Mouse (Mus musculus) forelimb bud, embryonic 11.5 days (tissue): Measurements from ENCODE around the gene Mcoln2.

Experiments
- DNase-seq: peaks from one replicate; pipeline ENCODE4 v3.0.0-alpha.2; 2012; ENCODE audit warnings: low read depth, low spot score

The Mcoln2 gene

DNA sequence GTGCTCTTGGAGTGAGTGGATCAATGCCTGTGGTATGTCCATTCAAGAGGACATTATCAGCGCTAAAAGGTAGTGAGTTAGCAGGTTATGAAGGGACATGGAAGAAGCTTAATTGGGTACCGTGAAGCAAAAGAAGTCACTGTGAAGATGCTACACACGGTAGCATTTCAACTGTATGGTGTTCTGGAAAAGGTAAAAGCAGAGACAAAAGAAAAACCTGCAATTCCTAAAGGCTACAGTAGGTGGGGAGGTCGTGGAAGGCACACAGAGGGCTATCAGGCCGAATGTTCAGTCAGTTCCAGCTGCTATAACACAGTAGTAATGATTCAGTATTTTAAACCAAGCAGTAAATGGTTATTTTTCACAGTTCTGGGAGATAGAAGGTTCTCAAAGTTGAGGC is 4.1 kb upstream of the Mcoln2 start:
- DNase-seq: no peak

DNA sequence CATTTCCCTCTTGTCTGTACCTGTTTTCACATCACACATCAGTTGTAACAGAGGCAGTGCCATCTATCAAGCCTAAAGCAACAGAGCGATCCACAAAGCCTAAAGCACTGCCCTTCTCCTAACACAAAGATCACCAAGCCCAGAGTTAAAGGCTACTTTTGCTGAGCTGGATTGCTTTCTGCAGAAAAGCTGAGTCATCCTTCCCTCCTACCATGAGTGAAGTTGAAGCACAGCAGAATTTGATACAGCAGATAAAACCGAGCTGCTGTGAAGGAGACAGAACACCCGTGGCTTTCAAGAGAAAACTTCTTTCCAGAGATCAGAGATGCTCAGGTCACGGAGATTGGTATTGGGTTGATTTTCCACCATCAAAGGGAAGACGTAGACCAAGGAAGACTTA is 3.5 kb upstream of the Mcoln2 start:
- no peak for DNase-seq

DNA sequence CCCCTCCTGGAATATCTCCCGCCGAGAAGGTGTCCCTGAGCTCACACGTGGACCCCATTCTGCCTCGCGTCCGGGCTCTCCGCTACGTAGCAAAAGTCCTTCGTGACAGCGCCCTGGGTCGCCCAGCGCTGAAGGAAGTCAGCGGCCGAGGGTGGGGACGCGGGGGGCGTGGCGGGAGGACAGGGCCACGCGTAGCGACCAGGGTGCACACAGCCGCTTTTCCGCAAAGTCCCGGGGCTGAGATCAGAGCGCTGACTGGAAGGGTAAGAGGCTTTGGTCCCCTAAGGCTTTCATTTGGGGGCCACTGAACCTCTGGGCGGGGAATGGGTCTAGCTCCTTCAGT is 396 bp downstream of the Mcoln2 start:
- DNase-seq: no peak

DNA sequence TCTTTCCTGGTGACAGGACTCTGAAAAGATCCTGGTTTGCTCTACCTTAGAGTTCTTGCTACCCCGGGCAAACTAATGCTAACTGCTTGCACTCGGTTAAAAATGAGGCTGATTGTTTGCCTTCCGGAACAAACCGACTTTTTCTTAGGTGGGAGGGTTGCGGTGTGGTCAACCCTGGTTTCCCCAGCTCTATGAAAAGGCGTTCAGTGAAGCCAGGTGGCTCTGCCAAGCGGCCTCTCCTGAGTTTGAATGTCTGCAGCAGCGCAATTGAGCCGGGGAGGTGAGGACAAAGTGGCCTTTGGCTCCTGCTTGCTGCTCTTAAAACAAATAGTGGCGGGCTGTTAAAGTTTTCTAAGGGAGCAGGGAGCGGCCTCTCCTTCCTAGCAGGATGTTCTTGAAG is 927 bp downstream of the Mcoln2 start:
- peak; percentile 18 for DNase-seq

DNA sequence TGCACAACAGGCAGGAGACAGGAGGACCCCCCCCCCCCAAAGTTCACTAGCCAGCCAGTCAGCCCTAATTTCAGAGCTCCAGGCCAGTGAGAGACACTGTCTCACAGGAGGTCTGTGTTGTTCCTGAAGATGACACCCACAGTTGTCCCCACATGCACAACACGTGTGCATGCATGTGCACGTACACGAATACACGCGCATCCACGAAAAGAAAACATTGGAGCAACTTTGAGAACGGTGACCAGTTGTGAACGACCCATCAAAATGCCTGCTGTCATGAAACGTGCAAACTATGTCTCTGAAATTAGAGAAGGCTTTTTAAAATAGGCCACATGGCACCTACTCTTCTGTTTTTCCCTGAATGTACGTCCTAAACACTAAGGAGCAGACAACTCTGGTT is 1.7 kb downstream of the Mcoln2 start:
- DNase-seq: no peak

DNA sequence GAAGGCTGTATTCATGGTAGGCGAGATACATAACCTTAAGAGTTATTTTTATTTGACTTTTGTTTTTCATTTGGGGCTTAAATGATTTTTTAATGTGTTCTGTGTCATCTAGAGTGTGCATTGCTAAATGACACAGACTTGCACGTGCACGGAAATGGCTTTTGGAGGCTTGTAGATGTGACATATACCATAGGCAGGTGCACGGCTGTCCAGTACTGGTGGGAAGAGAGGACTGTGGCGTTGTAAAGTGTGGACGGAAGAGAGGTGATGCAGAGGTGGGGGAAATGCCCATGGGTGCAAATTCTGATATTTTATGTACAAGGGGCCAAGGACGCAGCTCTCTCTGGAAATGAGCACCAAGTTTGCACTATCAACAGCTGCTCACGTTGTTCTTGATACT is 2.1 kb downstream of the Mcoln2 start:
- no peak for DNase-seq

DNA sequence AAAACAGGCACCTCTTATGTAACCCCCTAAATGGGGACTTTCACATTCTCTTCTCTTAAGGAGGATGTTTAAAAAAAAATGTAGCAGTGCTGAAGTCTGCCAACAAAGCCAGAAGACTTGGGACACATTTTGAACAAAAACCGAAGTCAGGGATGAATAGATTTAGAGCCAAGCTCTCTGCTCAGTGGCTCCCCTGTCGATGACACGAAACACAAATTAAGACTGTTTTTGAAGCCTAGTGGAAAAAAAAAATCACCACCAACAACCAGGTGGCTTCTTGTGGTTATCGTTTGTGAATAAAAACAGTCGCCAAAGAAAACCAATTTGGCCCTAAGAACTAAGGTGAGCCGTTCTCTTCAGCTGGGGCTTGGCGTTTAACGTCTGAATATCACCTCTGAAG is 2.7 kb downstream of the Mcoln2 start:
- no peak for DNase-seq

DNA sequence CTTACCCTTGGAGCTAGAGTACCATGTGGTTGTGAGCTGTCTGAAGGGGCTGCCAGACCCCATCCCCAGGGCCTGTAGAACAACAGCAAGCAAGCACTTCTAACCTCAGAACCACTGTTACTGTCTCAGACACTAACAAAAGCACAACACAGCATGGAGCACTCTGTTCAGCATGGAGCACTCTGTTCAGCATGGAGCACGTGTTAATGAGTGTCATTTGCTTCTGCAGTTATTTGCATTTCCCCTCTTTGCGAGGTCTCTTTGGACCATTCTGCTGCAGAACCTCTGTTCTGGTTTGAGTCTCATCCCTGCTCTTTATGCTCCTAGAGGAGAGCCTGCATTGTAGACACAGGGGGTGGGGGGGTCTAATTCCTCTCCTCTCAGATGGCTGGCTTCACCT is 3.3 kb downstream of the Mcoln2 start:
- no peak for DNase-seq

DNA sequence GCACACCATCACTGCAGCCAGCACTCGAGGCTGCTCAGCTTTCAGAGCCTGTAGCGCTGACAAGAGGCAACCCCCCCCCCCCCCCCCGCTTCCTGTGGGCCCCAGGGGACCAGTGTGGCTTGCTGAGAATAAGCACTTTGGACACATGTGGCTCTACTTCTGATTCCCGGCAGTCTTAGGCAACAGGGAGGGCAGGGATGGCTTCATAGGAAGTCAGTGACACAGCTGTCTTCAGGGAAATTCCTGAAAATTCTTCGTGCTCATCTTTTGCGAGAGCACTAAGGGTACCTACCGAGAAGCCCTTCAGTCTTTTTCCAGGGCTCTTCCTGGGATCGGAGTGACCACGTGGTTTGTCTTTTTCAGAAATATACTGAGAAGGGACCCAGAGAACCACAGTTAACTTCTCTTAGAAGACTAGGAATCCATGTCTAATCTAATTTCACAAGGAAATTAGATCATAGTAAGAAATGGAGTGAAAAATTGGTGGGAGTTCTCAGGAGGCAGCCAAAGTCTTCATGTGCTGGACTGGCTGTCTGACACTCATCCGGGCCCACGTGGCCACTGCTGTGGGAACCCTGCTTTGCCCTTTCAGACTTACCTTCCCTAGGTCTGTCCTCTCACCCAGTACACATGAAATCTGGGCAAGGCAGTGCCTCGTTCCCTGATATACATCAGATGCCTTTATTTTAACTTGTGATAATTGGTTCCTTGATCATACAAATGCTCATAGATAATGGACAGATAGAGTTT is 4.4 kb downstream of the Mcoln2 start:
- peak; percentile 10 for DNase-seq

DNA sequence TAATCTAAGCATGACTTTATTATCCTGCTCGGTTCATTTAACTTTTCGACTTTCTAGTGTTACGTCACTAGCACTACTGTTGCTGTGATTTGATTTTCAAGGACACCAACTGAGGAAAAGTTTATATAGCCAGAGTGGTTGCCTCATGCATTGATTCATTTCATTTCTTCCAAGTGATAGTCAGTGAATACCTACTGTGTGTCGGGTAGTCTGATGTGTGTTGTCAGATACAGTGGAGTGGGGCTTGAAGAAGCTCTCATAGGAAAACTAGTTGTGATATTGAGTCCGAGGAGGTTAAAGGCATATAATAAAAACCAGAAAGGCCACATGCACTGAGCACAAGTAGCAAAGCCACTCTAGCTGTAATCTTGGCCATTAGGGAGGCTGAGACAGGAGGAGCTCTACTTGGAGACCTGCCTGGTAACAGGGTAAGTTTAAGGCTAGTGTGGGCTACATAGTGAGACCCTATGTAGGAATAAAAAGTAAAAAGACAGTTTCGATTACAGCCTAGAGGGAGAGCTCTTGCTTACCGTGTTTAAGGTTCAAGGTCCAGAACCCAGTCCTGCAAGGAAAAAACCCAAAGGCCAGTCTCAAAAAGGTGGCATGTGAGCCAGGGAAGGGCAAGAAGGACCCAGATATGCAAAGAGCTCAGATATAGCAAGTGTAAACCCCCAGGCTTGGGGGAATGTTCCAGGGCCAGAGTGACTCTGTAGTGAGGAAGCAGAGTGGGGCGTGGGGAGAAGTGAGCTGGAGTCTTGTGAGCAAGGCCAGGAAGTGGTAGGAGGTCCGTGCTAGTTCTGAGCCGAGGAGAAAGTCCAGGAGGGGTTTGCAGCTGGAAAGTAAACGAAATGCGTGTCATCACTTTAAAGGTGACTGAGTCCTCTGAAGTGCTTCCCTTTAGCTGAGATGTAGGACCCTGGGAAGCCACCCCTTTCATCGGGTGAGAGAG is 6.3 kb downstream of the Mcoln2 start:
- no peak for DNase-seq

DNA sequence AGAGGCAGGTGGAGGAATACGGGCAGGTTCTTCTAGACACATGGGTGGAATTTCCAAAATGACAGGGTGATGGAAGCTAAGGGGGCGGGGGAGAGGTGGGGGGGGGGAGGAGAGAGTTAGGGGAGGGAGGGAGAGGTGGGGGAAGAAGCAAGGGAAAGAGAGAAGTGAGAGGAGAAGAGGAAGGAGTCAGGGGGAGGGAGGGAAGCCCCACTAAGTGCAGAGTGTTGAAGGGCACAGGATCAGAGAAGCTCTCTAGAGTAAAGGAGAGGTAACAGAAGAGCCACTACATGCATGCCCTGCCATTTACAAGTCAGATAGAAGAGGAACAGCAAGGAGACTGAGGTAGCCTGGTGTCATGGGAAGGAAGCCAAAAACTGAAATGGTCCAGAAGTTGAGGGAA is 7.2 kb downstream of the Mcoln2 start:
- no peak for DNase-seq

DNA sequence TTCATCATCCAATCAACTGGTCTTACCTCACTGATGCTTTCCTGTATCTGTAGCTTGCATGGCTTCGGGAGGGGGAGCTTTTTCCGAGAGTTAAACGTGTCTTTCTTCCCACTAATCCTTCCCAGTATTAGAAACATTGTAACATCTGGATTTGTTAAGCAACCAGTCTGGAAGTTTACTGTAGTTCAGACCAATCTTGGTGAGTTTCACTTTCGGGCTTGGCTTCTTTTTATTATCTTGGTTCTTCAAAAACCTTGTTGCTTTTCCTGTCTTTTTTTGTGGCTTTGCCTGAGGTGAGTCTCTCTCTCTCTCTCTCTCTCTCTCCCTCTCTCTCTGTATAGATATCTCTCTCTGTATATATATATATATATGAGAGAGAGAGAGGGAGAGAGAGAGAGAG is 8.4 kb downstream of the Mcoln2 start:
- no peak for DNase-seq

DNA sequence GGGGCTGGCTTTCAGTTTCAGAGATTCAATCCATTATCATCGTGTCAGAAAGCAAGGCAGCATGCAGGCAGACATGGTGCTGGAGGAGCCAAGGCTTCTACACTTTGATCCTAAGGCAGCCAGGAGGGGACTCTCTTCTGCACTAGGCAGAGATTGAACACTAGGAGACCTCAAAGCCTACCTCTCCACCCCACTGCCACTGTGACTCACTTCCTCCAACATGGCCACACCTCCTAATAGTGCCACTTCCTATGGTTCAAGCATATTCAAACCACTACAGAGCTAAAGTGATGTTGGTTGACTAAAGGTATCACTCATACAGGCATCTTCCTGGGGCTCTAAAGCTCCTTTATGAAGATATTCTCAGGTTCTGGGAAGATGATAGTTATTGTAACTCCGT is 9.7 kb downstream of the Mcoln2 start:
- no peak for DNase-seq

DNA sequence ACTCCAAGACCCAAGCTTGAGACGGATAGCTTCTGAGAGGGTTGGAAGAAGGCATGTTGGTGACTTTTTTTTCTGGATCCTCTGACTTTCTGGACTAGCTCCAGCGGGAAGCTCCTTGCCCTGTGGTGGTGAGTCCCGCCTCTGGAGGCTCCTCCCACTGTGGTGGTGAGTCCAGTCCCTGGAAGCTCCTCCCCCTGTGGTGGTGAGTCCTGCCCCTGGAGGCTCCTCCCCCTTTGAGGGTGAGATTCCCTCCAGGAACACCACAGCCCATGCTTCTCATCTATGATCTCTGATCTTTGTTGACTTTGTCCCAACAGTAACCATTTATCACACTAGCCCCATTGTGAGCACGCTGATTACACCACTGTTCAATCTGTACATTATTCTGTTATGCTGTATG is 12.6 kb downstream of the Mcoln2 start:
- no peak for DNase-seq

DNA sequence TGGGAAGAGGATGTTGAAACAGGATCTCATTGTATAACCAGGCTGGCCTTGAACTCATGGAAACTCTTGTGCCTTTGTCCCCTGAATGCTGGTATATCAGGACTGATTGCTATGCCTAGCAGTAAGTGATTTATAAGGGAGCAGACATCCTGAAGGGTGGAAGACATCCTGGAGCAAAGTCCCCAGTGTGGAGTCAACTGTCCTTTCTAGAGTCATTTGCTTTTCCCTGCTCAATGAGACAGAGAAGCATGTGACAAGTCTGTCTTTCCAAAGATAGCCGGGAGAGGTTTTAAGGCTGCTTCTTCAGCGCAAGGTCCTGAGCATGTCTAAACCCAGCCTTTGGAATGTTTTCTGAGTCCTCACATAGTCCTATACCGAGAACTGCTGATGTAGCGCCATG is 19.7 kb downstream of the Mcoln2 start:
- DNase-seq: no peak

DNA sequence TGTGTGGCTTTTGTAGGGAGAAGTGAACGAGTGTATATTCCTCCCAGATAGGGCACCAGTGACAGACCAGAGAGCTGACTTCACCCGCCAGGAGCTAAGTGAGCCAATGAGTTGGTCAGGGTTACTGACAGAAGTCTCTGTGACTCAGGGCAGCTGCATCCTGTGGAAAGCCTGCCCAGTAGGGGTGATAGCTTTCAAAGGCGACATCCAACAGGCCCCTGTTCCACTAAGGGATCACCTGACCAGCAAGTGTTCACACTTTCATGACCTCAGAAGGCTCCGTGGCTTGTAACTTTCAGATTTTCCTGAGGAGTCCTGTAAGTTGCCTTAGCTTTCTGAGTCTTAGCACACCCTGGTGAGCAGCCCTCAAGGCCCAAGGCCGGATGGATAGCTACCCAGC is 23.4 kb downstream of the Mcoln2 start:
- DNase-seq: no peak

DNA sequence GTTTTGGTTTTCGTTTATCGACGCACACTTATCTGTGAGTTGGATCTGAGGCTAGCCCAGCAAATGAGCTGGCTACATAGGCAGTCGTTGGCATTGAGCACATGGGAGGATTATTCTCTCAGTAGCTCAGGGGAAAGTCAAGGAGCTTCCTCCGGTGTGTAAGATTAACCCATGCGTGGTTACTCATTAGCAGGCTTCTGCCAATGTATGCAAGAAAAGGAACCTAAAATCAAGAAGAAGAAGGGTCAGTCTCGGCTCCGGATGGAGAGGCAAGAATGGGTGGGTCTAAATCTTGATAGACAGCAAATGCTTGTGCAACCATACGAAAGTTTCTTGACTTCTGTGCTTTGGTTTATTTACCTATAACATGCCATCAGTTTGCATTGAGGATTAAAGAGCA is 24.6 kb downstream of the Mcoln2 start:
- DNase-seq: no peak

DNA sequence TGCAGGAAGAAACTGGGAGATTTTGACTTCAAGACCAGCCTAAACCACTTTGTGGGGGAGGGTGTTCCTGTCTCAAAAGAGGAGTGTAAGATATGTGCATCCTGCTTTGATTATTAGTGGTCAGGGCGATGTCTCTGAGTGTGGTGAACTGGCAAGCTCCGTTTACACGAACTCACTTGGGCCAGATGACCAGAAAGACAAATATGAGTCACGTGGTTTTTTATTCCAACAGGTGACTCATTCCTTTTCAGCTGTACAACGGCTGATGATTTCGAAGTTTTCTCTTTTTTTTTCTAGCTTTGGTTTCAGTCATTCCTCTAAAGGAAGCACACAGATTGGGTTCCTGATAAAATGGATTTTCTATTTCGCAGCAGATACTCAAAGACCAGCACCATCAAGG is 27.7 kb downstream of the Mcoln2 start:
- no peak for DNase-seq

DNA sequence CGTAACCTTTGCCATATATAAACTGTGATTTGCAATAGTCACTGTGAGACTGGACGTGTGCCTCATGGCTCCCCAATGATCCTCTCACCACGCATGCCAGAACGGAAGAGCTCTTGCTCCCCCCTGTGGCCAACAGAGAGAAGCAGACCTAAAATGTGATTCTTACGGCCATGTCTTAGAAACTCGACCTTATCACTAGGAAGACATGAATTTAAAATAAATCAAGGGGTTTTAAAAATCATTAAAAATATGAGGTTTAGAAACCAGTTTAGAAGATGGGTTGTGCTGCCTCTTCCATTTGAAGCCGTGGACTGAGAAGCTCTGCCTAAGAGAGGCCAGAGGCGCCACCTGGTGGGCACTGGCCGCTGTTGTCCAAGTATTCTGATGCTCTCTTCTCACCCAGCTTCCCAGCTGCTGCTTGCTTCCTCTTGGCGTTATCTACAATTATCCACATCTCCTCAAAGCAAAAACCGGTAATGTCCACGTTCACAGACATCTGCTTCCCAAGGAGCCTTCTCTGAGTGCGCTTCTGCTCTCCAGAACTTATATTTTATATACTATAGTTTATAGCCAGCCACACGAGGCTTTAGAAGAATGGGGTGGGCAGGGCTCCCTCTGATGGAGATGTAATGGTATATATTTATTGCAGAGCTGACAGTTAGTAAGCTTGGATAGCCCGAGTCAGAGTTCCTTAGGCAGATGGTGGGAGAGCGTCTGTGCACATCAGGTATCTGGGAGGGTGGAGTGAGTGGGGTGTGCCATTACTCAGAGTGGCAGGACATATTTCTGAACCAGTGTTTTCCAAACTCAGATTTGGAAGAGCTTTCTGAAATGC is 28.3 kb downstream of the Mcoln2 start:
- peak; percentile 79 for DNase-seq

DNA sequence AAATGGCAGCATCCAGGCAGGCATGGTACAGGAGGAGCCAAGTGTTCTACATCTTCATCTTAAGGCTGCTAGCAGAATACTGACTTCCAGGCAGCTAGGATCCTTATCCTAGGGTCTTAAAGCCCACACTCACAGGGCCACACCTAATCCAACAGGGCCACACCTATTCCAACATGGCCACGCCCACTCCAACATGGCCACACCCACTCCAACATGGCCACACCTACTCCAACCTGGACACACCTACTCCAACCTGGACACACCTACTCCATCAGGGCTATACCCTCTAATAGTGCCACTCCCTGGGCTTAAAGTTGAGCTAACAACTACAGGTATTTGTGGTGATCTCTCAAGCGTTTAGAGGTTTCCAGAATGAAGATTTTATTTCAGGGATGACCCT is 30.7 kb downstream of the Mcoln2 start:
- no peak for DNase-seq

DNA sequence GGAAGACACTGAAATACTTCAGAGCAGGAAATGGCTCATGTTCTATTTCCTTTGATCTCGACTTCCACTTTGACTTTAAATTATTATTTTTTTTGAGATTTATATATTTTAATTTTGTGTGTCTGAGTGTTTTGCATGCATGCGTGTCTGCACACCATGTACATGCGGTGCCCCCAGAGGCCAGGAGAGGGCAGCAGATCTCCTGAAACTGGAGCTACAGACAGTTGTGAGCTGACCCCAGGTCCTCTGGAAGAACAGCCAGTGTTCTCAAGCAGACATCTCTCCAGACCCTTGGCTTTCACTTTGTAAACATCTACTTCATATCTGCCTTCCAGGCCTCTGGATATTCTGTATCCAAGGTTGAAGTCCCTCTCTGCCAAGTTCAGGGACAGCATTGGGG is 31.4 kb downstream of the Mcoln2 start:
- peak; percentile 30 for DNase-seq

DNA sequence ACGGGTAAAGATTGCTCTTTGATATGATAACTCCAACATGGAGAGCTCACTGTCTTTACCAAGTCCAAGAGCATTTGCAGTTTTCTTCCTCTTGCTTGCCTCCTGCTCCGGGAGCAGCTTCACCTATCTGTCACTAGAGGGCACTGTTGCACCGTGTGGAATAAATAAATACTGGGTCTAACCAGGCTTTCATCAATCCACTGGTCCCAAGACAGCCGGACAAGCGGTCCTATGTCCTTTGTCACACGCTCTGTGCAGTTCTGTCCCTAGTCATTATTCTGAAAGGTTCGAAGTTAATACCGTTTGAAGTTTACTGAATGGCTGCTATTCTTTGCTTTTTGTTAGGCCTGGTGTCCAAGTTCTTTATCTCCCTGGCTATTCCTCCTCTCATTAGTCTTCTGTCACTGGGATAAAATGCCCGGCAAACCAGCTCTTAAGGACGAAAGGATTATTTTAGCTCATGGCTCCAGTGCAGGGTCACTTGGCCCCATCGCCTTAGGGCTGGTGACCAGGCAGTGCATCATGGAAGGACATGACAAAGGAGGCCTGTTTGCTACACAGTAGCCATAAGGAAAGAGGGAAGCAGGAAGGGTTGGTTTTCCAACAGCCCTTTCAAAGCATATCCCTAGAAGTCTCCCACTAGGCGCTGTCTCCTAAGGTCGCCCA is 35.5 kb downstream of the Mcoln2 start:
- DNase-seq: peak; percentile 79
